Mouse (Mus musculus): ENCODE data around the gene Vmn1r67. TPM values are rescaled to one million over a fixed set of nuclear protein-coding genes. Genes with fewer than 3 reads are reported as not detected.

Vmn1r67 gene
- polyA plus RNA-seq (2017; shearing (Covaris generic)): not detected

GRCm38 (mm10) chr7:10443031-10443430 lies at the start of gene Vmn1r67:
Gene Vmn1r67, plus strand, starts transcription at chr7:10443331.
- no peak for ATAC-seq

GRCm38 (mm10) chr7:10458166-10458565 lies 15.0 kb downstream of the Vmn1r67 start:
- no peak for ATAC-seq

GRCm38 (mm10) chr7:10479813-10480212 lies 36.7 kb downstream of the Vmn1r67 start:
- ATAC-seq: no peak

- ATAC-seq: peak; percentile 37
Measured at GRCm38 (mm10) chr7:10480588-10481233, 37.6 kb downstream of the Vmn1r67 start.

GRCm38 (mm10) chr7:10494786-10495521 lies 51.8 kb downstream of the Vmn1r67 start, which contains the start of gene Zik1:
Gene Zik1, minus strand, starts transcription at chr7:10495394.
- ATAC-seq: peak; percentile 98

GRCm38 (mm10) chr7:10495578-10495977 lies 52.4 kb downstream of the Vmn1r67 start:
- no peak for ATAC-seq

Other genes with a start within 250 kb of the Vmn1r67 start
- not detected for gene Vmn1r66, start 165.3 kb upstream of the Vmn1r67 start, polyA plus RNA-seq (2017; shearing (Covaris generic))
- 1 to 10 TPM; 1.3 to 1.4 TPM for gene Zik1, start 52.1 kb downstream of the Vmn1r67 start, polyA plus RNA-seq (2017; shearing (Covaris generic))
- gene Vmn1r68, start 115.2 kb downstream of the Vmn1r67 start, polyA plus RNA-seq (2017; shearing (Covaris generic)): not detected
- gene Vmn1r69, start 170.3 kb downstream of the Vmn1r67 start, polyA plus RNA-seq (2017; shearing (Covaris generic)): not detected
- gene Vmn1r70, start 188.2 kb downstream of the Vmn1r67 start, polyA plus RNA-seq (2017; shearing (Covaris generic)): under 1 TPM in 1 of 2 experiments, not detected in 1; 0.07 TPM
- not detected for gene Nlrp4b, start 244.5 kb downstream of the Vmn1r67 start, polyA plus RNA-seq (2017; shearing (Covaris generic))